Mouse (Mus musculus) lung, adult 2 months (tissue): ENCODE measurements at regions not wholly inside any gene's neighbourhood (a gene's known extent, or its start where the extent isn't known, plus 50 kb on each side); places are given as distances from the start of the nearest gene placed in this dataset.

Experiments
- CTCF ChIP-seq: fragments of 200-500 bp; IDR thresholded peaks from 2 replicates; pipeline ENCODE4 v1.5.1; 2011; ENCODE audit warnings: mild to moderate bottlenecking, low read length, control low read depth; ENCODE audit not compliant: insufficient read depth
- POLR2A ChIP-seq: fragments of 200-500 bp; IDR thresholded peaks from 2 replicates; pipeline ENCODE4 v1.6.1; 2011; ENCODE audit warnings: low read depth, mild to moderate bottlenecking, control low read depth, low read length, borderline replicate concordance; ENCODE audit errors: extremely low read depth

DNA sequence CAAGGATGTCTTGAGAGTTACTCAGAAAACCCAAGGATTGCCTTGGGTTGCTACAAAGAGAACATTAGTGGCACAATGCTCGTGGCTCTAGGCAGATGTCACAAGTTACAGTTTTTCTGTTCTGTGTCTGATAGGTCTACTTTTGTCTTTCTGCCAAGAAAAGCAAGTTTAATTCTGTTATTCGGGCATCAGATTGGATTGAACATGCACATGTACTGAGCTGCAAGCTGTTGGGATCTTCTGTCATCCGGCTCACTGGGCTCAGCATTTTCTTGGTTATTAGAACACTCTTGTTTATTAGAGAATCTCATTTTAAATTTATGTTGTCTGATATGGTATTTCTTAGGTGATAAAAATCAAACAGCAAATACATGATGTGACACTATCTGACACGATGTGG is 126.8 kb upstream of the Dap start:
- TF ChIP-seq CTCF (no peak), POLR2A (no peak)
